Mouse (Mus musculus) forebrain, embryonic 11.5 days (tissue): Measurements from ENCODE around the gene Fn1. TPM values are rescaled to one million over a fixed set of nuclear protein-coding genes. Genes with fewer than 3 reads are reported as not detected.
A peak's percentile ranks its signal among the peaks of the same experiment; 100 is the strongest.

Experiments used
- ATAC-seq: fragments of 200-750 bp; cut with Nextera tagmentation; replicated peaks from 2 replicates; pipeline ENCODE4 v1.8.0; 2017; ENCODE audit warnings: moderate TSS enrichment; ENCODE audit not compliant: low FRiP score
- DNase-seq: peaks from one replicate; pipeline ENCODE4 v3.0.0-alpha.2; 2017; ENCODE audit warnings: low spot score
- H3K27ac ChIP-seq: fragments of 300-500 bp; sonication (generic); 2 replicates; pipeline ENCODE4 v1.5.1; 2014; ENCODE audit warnings: low read depth, low read length
- H3K27me3 ChIP-seq: fragments of 300-500 bp; sonication (generic); 2 replicates; pipeline ENCODE4 v1.6.1; 2014; ENCODE audit warnings: mild to moderate bottlenecking, low read length, mixed read lengths; ENCODE audit not compliant: control insufficient read depth, insufficient read depth
- H3K36me3 ChIP-seq: fragments of 300-500 bp; sonication (generic); 2 replicates; pipeline ENCODE4 v1.6.1; 2014; ENCODE audit warnings: mild to moderate bottlenecking, low read length, moderate library complexity, mixed read lengths; ENCODE audit not compliant: control insufficient read depth, insufficient read depth
- H3K4me1 ChIP-seq: fragments of 300-500 bp; sonication (generic); replicated peaks from 2 replicates; pipeline ENCODE4 v1.6.1; 2014; ENCODE audit warnings: low read length, mixed read lengths; ENCODE audit not compliant: control insufficient read depth, insufficient read depth
- H3K4me2 ChIP-seq: fragments of 300-500 bp; sonication (generic); 2 replicates; pipeline ENCODE4 v1.6.1; 2014; ENCODE audit warnings: low read depth, mild to moderate bottlenecking, low read length, moderate library complexity, mixed read lengths; ENCODE audit not compliant: severe bottlenecking
- H3K4me3 ChIP-seq: fragments of 300-500 bp; sonication (generic); 2 replicates; pipeline ENCODE4 v1.5.1; 2014; ENCODE audit warnings: low read depth, low read length
- H3K9ac ChIP-seq: fragments of 300-500 bp; sonication (generic); 2 replicates; pipeline ENCODE4 v1.6.1; 2014; ENCODE audit warnings: low read length
- H3K9me3 ChIP-seq: fragments of 300-500 bp; sonication (generic); 2 replicates; pipeline ENCODE4 v1.6.1; 2016; ENCODE audit warnings: low read length, mixed read lengths; ENCODE audit not compliant: control insufficient read depth
- WGBS: fragments of 180-500 bp; shearing (Covaris S2); extraction: QIAGEN DNeasy Blood & Tissue Kit; methylation state at CpG from one replicate; pipeline ENCODE4 v1.1.7; 2014; 5-methylcytosine and 5-hydroxymethylcytosine counted together
- polyA plus RNA-seq: library from polyadenylated mRNA; unstranded; fragments of >200 nt; fragmentation: Nextera tagmentation; extraction: Ambion mirVana; gene quantifications from 2 replicates; pipeline ENCODE4 v1.2.1, GENCODE M21; 2014

The Fn1 gene
- polyA plus RNA-seq, 1 experiment from 2014 or later, result 120 TPM

DNA sequence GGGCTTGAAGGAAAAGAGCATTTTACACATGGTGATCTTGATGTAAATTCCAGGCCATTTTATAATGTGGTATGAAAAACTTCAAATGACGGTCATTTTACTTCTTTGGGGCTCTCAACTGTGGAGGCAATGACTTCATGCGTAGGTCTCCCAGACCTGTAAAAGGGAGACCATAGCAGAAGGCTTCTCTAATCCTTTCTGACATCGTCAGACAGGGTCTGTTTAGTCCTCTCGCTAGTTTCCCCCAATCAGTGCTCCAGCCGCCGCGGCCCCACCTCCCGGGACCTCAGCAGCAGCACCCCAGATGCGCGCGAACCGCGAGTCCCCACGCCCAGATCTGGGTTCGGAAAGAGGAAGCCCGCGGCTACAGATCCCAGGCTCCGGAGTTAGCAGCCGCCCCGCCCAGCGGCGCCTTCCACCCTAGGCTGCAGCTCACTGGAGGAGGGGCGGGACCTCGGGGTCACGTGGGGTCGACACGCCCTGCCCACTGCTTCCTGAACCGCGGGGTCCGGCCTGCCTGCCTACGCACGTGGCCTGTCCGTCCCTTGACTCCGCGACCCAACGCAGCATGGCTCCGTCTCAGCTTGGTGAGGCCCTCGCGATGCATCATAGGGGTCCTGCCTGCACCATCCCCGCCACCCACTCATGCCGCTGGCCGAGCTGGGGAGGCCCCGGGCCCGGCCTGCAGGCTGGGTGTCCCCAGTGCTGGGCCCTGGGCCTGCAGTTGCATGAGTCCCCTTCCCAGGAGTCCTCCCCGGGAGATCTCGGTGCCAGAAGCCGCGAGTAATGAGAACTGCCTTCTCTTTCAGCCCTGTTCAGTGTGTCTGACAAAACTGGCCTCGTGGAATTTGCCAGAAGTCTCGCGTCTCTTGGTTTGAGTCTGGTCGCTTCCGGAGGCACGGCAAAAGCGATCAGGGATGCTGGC is 96.0 kb downstream of the Fn1 start, which contains the start of gene Atic:
Gene Atic, plus strand, starts transcription at position 463 of the 925 bp plus-strand sequence.
- peak; percentile 96 for DNase-seq
- peak within 1 kb of the TSS; percentile 55 for H3K4me3 ChIP-seq
- H3K27me3 ChIP-seq, result no peaks in the 10 kb centered on the region
- no peaks in the 10 kb centered on the region for H3K4me1 ChIP-seq
- no peak within 1 kb of the TSS for H3K27ac ChIP-seq
- peak within 1 kb of the TSS; percentile 75 for H3K9ac ChIP-seq
- H3K36me3 ChIP-seq, result peaks cover 5% of the 10 kb centered on the region; the same call in 1 of the 2 replicates
- 1% methylated on average over 55 of the region's 55 CpGs for WGBS
- no peaks in the 10 kb centered on the region for H3K9me3 ChIP-seq
- peak within 1 kb of the TSS; percentile 80 for H3K4me2 ChIP-seq
- peak; percentile 100 for ATAC-seq

DNA sequence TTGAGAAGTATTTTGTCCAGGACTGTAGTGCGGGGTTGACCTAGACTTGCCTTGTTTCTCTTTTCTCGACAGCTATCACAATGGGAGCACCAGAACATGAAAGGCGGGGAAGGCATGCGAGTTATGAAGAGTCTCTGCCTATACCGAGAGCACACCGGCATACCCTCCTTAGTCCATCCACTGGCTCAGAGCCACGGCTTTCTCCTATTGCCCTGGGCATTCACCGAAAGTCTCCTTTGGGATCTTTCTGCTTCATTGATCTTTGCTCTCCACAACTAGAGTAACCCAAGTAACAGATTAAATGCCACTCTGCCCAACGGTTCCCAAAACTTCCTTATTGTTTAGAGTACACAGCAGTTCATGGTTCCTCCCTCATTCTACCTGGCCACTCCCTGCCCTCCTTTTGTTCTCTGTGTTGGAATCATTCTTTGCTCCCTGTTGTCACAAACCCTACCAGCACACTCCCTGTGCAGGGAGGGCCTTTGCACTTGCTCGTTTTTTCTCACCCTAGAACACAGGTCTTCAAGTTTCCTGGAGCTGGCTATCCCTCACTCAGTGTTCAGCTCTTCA is 102.3 kb downstream of the Fn1 start:
- DNase-seq, result no peak
- H3K36me3 ChIP-seq, result no peaks in the 10 kb centered on the region
- WGBS, result 83% methylated on average over 10 of the region's 10 CpGs
- no peak overlapping the region for H3K4me2 ChIP-seq
- H3K9ac ChIP-seq, result no peak overlapping the region
- no peaks in the 10 kb centered on the region for H3K4me1 ChIP-seq
- H3K4me3 ChIP-seq, result no peak overlapping the region
- H3K9me3 ChIP-seq, result no peaks in the 10 kb centered on the region
- H3K27me3 ChIP-seq, result no peaks in the 10 kb centered on the region
- H3K27ac ChIP-seq, result no peak overlapping the region
- no peak for ATAC-seq

- no peaks in the 10 kb centered on the region for H3K9me3 ChIP-seq
- no peak overlapping the region for H3K9ac ChIP-seq
- no peaks in the 10 kb centered on the region for H3K4me1 ChIP-seq
- no peak overlapping the region for H3K4me3 ChIP-seq
- no peaks in the 10 kb centered on the region for H3K36me3 ChIP-seq
- no peaks in the 10 kb centered on the region for H3K27me3 ChIP-seq
- DNase-seq (no peak), ATAC-seq (no peak)
- 91% methylated on average over 3 of the region's 3 CpGs for WGBS
- H3K27ac ChIP-seq, result no peak overlapping the region
- H3K4me2 ChIP-seq, result no peak overlapping the region
Observed at GRCm38 (mm10) chr1:71540437-71540836, 112.6 kb downstream of the Fn1 start.

GRCm38 (mm10) chr1:71539641-71540040 is 113.4 kb downstream of the Fn1 start:
- Histone ChIP-seq H3K4me2 (no peak overlapping the region), H3K9me3 (no peaks in the 10 kb centered on the region), H3K36me3 (no peaks in the 10 kb centered on the region), H3K9ac (no peak overlapping the region), H3K27ac (no peak overlapping the region), H3K27me3 (no peaks in the 10 kb centered on the region), H3K4me3 (no peak overlapping the region), H3K4me1 (no peaks in the 10 kb centered on the region)
- ATAC-seq, result no peak
- 91% methylated on average over 4 of the region's 4 CpGs for WGBS
- no peak for DNase-seq

Other genes starting within 250 kb of the Fn1 start
- not detected in 2 replicates for gene Abca12, start 238.3 kb downstream of the Fn1 start, polyA plus RNA-seq
- gene Atic, start 96.0 kb downstream of the Fn1 start, polyA plus RNA-seq, result 31.2 and 36.8 TPM in 2 replicates